Mouse (Mus musculus) midbrain, embryonic 14.5 days (tissue): ENCODE measurements around the gene Tulp2. TPM values are rescaled to one million over a fixed set of nuclear protein-coding genes. Genes with fewer than 3 reads are reported as not detected.

Source experiments
- ATAC-seq: fragments of 200-750 bp; cut with Nextera tagmentation; 2 replicates; pipeline ENCODE4 v1.8.0; 2017; ENCODE audit warnings: moderate number of reproducible peaks, moderate library complexity; ENCODE audit not compliant: low FRiP score, low TSS enrichment
- DNase-seq: peaks from one replicate; pipeline ENCODE4 v3.0.0-alpha.2; 2015
- H3K27ac ChIP-seq: fragments of 300-500 bp; sonication (generic); replicated peaks from 2 replicates; pipeline ENCODE4 v1.5.1; 2014; ENCODE audit warnings: mild to moderate bottlenecking, low read depth, low read length, moderate library complexity
- H3K27me3 ChIP-seq: fragments of 300-500 bp; sonication (generic); 2 replicates; pipeline ENCODE4 v1.6.1; 2014; ENCODE audit warnings: low read length, control low read depth, mixed read lengths; ENCODE audit not compliant: control insufficient read depth, insufficient read depth
- H3K36me3 ChIP-seq: fragments of 300-500 bp; sonication (generic); 2 replicates; pipeline ENCODE4 v1.6.1; 2014; ENCODE audit warnings: low read length, control low read depth; ENCODE audit not compliant: control insufficient read depth, insufficient read depth
- H3K4me1 ChIP-seq: fragments of 300-500 bp; sonication (generic); 2 replicates; pipeline ENCODE4 v1.6.1; 2014; ENCODE audit warnings: mild to moderate bottlenecking, antibody characterized with exemption, low read length, control low read depth; ENCODE audit not compliant: control insufficient read depth, insufficient read depth
- H3K4me2 ChIP-seq: fragments of 300-500 bp; sonication (generic); 2 replicates; pipeline ENCODE4 v1.6.1; 2014; ENCODE audit warnings: mild to moderate bottlenecking, low read length, moderate library complexity
- H3K4me3 ChIP-seq: fragments of 300-500 bp; sonication (generic); replicated peaks from 2 replicates; pipeline ENCODE4 v1.5.1; 2014; ENCODE audit warnings: low read depth, low read length
- H3K9ac ChIP-seq: fragments of 300-500 bp; sonication (generic); replicated peaks from 2 replicates; pipeline ENCODE4 v1.6.1; 2014; ENCODE audit warnings: mild to moderate bottlenecking, low read length, moderate library complexity
- H3K9me3 ChIP-seq: fragments of 300-500 bp; sonication (generic); 2 replicates; pipeline ENCODE4 v1.6.1; 2016; ENCODE audit warnings: low read length, control low read depth, mixed read lengths; ENCODE audit not compliant: control insufficient read depth
- WGBS: fragments of 180-500 bp; shearing (Covaris S2); extraction: QIAGEN DNeasy Blood & Tissue Kit; methylation state at CpG from one replicate; pipeline ENCODE4 v1.1.7; 2014; 5-methylcytosine and 5-hydroxymethylcytosine counted together
- polyA plus RNA-seq: library from polyadenylated mRNA; unstranded; fragments of >200 nt; fragmentation: Nextera tagmentation; extraction: Ambion mirVana; gene quantifications from 2 replicates; pipeline ENCODE4 v1.2.1, GENCODE M21; 2014

Gene Tulp2
- polyA plus RNA-seq, 1 experiment from 2014 or later, result 0.13 TPM

GRCm38 (mm10) chr7:45519345-45520120 is 37.9 kb downstream of the Tulp2 start:
- Histone ChIP-seq H3K9ac (no peak overlapping the region), H3K4me3 (no peak overlapping the region), H3K36me3 (no peaks in the 10 kb centered on the region), H3K27me3 (no peaks in the 10 kb centered on the region), H3K9me3 (no peaks in the 10 kb centered on the region), H3K4me2 (no peak overlapping the region), H3K27ac (no peak overlapping the region), H3K4me1 (peaks cover 3% of the 10 kb centered on the region; the same call in 1 of the 2 replicates)
- 82% methylated on average over 8 of the region's 8 CpGs for WGBS
- no peak for ATAC-seq
- DNase-seq, result peak; percentile 30

- H3K4me3 ChIP-seq, result no peak overlapping the region
- no peaks in the 10 kb centered on the region for H3K36me3 ChIP-seq
- DNase-seq (no peak), ATAC-seq (no peak)
- H3K9ac ChIP-seq, result no peak overlapping the region
- H3K9me3 ChIP-seq, result no peaks in the 10 kb centered on the region
- no peak overlapping the region for H3K4me2 ChIP-seq
- H3K27ac ChIP-seq, result no peak overlapping the region
- WGBS, result 94% methylated on average over 7 of the region's 7 CpGs
- peaks cover 11% of the 10 kb centered on the region for H3K4me1 ChIP-seq
- H3K27me3 ChIP-seq, result no peaks in the 10 kb centered on the region
Measured at GRCm38 (mm10) chr7:45520605-45521004, 38.9 kb downstream of the Tulp2 start.

GRCm38 (mm10) chr7:45521728-45522184 is 40.1 kb downstream of the Tulp2 start:
- peak overlapping the region; percentile 58 for H3K4me2 ChIP-seq
- H3K27ac ChIP-seq, result peak overlapping the region; percentile 83
- H3K27me3 ChIP-seq, result no peaks in the 10 kb centered on the region
- under 1% methylated on average over 28 of the region's 28 CpGs for WGBS
- no peaks in the 10 kb centered on the region for H3K36me3 ChIP-seq
- H3K4me1 ChIP-seq, result peaks cover 12% of the 10 kb centered on the region
- peak overlapping the region; percentile 51; the same call in 1 of the 2 replicates for H3K9ac ChIP-seq
- peak overlapping the region; percentile 42 for H3K4me3 ChIP-seq
- DNase-seq, result peak; percentile 97
- ATAC-seq, result peak; percentile 75
- no peaks in the 10 kb centered on the region for H3K9me3 ChIP-seq

GRCm38 (mm10) chr7:45522194-45522752 is 40.6 kb downstream of the Tulp2 start:
- ATAC-seq, result no peak
- H3K9me3 ChIP-seq, result no peaks in the 10 kb centered on the region

GRCm38 (mm10) chr7:45522957-45523676 is 41.4 kb downstream of the Tulp2 start:
- H3K4me1 ChIP-seq, result peaks cover 12% of the 10 kb centered on the region
- 77% methylated on average over 18 of the region's 18 CpGs for WGBS
- DNase-seq (no peak), ATAC-seq (no peak)
- H3K9ac ChIP-seq, result no peak overlapping the region
- no peaks in the 10 kb centered on the region for H3K36me3 ChIP-seq
- H3K27me3 ChIP-seq, result no peaks in the 10 kb centered on the region
- no peak overlapping the region for H3K4me3 ChIP-seq
- no peaks in the 10 kb centered on the region for H3K9me3 ChIP-seq
- H3K27ac ChIP-seq, result no peak overlapping the region
- H3K4me2 ChIP-seq, result no peak overlapping the region

More at GRCm38 (mm10) chr7:45522194-45522752, 40.6 kb downstream of the Tulp2 start:
- Histone ChIP-seq H3K4me2 (peak overlapping the region; percentile 58), H3K27me3 (no peaks in the 10 kb centered on the region), H3K27ac (no peak overlapping the region), H3K4me3 (peak overlapping the region; percentile 42), H3K36me3 (no peaks in the 10 kb centered on the region), H3K9ac (no peak overlapping the region), H3K4me1 (peaks cover 12% of the 10 kb centered on the region)
- no peak for DNase-seq
- 55% methylated on average over 16 of the region's 16 CpGs for WGBS

GRCm38 (mm10) chr7:45523678-45524170 is 42.0 kb downstream of the Tulp2 start:
- WGBS, result 90% methylated on average over 13 of the region's 13 CpGs
- no peak overlapping the region for H3K27ac ChIP-seq
- no peak for ATAC-seq
- DNase-seq, result no peak
- no peak overlapping the region for H3K4me2 ChIP-seq
- no peak overlapping the region for H3K9ac ChIP-seq
- H3K27me3 ChIP-seq, result no peaks in the 10 kb centered on the region
- H3K9me3 ChIP-seq, result no peaks in the 10 kb centered on the region
- H3K4me1 ChIP-seq, result peaks cover 12% of the 10 kb centered on the region
- H3K4me3 ChIP-seq, result no peak overlapping the region
- H3K36me3 ChIP-seq, result no peaks in the 10 kb centered on the region

- Histone ChIP-seq H3K4me1 (peaks cover 12% of the 10 kb centered on the region), H3K9me3 (no peaks in the 10 kb centered on the region), H3K27ac (no peak overlapping the region), H3K4me2 (peak overlapping the region; percentile 89), H3K27me3 (no peaks in the 10 kb centered on the region), H3K9ac (peak overlapping the region; percentile 81), H3K4me3 (peak overlapping the region; percentile 68), H3K36me3 (no peaks in the 10 kb centered on the region)
- WGBS, result 31% methylated on average over 12 of the region's 12 CpGs
- DNase-seq (peak; percentile 27), ATAC-seq (no peak)
Measured at GRCm38 (mm10) chr7:45524841-45525621, 43.4 kb downstream of the Tulp2 start.
